Mouse (Mus musculus): ENCODE measurements around the gene Apoa2. TPM values are rescaled to one million over a fixed set of nuclear protein-coding genes. Genes with fewer than 3 reads are reported as not detected.

The Apoa2 gene
- total RNA-seq (2021) (10 to 100 TPM in 1 of 2 experiments, 1 to 10 TPM in 1; 4.5 to 48.6 TPM), polyA plus RNA-seq (2012; rRNA removed) (7.8 TPM in 1 of 2 replicates, not detected in the other)
- long read RNA-seq, partial matches to known transcripts: 0 of 2 reads
- long read RNA-seq, other reads (novel, unspliced or antisense): 2 of 2 reads

DNA sequence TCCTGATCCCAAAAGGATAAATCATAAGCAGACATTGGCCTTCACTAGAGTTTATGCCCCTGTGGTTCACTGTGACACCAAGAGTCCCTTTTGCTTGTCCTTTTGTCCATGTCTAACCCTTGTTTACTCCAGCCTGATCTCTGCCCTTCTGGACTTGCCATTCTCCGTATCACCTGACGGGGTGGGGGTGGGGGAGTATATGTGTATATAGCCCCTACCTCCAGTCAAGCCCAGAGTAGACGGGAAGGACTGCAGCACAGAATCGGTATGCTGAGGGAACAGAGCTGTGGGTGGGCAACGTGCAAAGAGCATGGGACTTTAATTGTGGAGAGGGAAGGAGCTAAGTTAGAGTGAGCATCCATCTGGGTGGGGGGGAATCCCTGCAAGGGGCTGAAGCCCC lies at the start of gene Apoa2:
Apoa2 (plus strand) TSS at position 198 of the 400 bp plus-strand sequence.
- no peak for DNase-seq

DNA sequence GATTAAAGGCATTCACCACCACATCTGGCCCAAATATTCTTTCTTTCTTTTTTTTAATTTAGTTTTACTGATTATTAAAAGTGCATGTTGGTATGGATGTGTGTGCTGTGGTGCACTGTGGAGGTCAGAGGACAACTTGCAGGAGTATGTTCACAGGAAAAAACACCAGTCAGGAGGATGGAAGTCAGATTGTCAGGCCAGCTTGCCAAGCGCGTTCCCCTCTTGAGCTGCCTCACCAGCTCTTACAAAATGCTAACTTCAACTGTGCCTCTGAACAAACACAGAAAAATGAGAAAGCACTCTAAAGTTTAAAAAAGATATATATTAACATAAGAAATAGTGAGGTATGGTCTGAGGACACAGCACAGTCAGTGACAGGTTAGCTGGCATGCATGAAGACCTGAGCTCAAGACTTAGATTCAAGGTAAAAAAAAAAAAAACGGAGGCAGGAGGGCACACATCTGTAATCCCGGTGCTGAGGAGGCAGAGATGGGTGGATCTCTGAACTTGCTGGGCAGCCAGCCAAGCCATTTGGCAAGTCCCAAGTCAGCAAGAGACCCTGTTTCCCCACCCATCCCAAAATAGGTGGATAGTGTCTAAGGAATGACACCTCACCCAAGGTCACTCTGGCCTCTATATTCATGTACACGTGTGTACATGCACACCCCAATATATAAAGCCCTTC lies 45.2 kb upstream of the Apoa2 start:
- DNase-seq: no peak

DNA sequence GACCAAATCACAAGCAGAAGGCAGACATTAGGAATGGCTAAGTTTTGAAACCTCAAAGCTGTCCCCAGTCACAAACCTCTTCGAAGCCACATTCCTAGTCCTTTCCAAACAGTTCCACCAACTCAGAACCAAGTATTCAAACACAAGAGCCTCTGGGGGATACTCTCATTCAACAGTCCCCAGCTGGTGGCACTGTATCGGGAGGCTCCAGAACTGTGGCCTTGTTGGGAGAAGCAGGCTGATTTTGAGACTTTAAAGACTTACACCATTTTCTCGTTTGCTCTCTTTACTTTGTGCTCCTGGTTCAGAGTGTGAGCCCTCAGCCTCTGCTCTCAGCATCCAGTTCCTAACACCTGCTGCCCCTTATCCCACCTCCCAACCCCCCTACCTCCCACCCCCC lies 41.8 kb upstream of the Apoa2 start:
- no peak for DNase-seq

DNA sequence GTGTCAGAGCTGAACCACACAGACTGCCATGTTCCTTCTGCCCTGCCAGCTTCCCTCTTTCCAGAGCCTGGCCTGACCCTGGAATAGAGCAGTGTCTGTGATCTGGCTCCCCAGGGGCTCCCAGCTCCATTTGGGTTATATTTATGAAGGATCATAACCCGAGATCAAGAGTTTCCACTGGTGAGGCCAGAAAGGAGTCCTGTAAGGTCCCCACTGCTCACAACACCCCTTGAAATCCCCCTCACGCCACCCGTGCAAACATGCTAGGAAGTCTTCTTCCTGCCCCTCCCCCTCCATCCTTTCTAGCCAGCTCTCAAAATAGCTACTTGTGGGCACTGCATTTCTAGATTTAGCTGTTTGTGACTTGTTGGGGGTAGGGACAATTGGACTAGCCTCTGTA lies 41.2 kb upstream of the Apoa2 start:
- peak; percentile 27 for DNase-seq

DNA sequence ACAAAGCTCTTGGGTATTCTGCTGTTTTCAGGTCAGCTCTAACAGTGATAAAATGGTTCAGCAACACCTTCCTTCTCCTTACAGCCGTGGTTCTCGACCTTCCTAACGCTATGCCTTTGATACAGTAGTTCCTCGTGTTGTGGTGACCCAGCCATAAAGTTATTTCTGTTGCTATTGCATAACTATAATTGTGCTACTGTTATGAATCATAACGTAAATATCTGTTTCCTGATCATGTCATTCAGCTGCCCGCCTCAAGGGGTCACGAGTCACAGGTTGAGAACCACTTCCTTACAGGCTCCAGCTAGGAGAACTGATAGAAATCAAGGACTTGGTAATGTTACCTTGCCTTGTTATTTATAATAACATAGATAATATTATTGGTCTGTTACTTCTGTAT lies 40.5 kb upstream of the Apoa2 start:
- peak; percentile 60 for DNase-seq

DNA sequence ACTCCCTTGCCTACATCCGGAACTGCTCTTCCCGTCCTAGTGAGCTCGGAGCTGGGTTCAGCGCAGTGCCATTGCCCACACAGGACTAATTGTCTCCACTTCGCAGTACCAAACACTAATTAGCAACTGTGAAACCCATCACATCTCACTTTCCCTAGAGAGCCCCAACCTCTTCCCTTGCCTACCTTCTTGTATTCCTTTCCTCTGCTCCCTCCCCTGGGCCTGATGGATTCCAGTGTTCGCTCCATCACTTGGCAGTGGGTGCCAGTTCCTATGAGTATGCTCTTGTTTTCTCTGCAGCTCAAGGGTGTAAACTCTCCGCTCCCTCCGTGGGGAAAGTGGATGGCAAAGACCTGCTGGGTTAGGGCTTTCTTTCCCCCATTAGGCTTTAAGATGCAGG lies 39.2 kb upstream of the Apoa2 start:
- DNase-seq: no peak

DNA sequence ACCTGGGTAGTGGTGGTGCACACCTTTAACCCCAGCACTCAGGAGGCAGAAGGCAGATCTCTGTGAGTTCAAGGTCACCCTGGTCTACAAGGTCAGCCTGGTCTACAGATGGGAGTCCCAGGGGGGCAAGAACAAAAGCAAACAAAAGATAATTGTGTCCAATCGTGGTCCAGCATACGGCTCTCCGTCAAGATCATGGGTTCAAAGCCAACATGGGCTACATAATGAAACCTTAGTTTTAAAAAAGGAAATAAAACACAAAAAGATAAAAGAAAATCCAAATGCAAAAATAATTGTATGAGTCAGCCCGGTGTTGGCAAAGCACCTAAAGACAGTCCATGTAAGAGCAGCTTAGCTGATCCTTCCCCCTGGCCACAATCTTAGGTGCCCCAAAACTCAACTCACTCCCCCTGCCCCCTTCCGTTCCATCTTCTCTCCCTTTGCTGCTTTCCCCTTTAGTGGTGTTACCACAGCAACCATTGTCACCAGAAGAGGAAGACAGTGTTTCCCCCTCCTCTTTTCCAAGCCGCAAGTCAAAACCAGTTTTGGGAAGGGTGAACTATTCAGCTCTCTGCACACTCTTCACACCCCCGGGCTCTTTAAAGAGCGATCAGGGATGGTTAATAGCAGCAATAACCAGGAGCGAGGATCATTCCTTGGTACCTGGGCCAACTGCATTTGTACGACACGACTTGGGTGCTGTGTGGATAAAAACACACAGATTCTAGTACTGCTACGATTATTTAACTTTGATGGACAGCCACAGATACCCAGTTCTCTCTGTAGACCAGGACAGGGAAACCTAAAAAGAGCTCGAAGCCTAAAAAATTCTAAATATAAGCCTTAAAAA lies 36.8 kb upstream of the Apoa2 start:
- DNase-seq: no peak

DNA sequence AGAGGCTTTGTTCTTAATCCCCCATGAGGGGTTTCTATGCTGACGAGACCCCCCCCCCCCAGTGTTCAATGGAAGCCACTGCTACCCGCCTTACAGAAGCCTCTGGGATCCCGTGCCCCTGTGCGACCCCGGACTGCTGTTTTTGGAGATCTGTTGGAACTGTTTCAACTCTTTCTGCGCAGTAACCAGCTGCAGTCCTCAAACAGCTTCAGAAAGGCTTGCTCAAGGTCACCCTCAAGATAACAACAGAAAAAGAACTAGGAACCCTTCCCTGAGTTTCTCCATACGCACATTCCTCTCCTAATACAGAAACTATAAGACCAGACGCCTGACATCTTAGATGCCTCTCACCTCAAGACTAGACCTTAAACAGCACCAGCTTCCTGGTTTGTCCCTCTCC lies 35.8 kb upstream of the Apoa2 start:
- peak; percentile 38 for DNase-seq

DNA sequence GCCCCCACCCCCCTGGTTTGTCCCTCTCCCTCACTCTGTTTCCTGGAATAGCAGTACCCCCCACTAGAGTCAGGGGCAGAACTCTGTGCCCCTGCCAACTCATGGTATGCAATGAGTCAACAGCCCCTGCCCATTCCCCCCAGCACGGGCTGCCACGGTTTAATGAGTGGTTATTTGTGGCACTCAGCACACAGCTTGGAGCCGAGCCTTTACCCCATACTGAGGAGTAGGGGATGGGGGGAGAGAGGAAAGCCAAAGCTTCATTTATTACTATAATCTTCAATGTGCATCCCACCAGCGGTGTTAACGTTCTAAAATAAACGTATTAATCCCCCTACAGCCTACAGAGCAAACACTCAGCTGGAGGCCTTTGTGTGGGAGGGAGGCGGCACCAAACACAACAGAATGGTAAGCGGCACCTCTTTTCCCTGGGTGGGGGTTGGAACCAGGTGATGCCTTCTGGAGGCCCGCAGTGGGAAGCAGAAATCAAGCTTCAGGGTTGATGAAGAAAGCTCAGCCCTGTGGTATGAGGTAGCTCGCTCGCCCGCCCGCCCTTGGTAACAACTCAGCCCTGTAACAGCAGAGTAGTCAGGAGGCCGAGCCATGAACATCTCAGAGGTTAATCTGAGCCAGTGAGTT lies 35.3 kb upstream of the Apoa2 start:
- DNase-seq: peak; percentile 28

DNA sequence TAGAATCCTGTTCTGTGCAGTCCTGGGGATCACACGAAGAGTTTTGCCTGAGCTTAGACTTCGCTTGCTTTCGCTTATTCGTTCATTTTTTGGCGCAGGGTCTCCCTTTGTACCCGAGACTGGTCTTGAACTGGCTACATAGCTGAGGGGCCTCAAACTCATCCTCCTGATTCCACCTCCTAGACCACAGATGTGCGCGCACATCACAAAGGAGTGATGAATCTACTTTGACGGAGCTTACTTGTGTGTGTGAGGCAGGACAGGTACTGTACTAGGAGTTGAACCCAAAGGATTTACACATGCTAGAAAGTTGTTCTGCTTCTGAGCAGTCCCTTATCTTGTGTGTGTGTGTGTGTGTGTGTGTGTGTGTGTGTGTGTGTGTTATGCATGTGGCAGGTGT lies 34.0 kb upstream of the Apoa2 start:
- no peak for DNase-seq

DNA sequence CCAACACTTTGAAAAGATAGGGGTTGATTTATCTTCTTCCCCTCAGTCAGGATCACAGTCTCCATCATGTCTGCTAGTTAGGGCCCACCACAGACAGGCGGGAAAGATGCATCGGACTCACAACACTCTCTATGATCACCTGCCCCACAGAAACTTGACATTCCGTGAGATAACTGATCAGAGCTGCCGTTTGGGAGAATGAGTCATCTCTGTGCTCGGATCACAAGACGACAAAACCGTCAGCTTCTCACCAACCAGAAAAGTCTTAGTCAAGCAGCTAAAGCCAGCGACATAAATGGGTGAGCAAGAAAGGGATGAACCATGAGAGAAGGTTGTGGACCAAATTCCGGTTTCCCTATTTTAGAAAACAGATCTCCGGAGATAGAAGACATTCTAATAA lies 32.6 kb upstream of the Apoa2 start:
- peak; percentile 30 for DNase-seq

DNA sequence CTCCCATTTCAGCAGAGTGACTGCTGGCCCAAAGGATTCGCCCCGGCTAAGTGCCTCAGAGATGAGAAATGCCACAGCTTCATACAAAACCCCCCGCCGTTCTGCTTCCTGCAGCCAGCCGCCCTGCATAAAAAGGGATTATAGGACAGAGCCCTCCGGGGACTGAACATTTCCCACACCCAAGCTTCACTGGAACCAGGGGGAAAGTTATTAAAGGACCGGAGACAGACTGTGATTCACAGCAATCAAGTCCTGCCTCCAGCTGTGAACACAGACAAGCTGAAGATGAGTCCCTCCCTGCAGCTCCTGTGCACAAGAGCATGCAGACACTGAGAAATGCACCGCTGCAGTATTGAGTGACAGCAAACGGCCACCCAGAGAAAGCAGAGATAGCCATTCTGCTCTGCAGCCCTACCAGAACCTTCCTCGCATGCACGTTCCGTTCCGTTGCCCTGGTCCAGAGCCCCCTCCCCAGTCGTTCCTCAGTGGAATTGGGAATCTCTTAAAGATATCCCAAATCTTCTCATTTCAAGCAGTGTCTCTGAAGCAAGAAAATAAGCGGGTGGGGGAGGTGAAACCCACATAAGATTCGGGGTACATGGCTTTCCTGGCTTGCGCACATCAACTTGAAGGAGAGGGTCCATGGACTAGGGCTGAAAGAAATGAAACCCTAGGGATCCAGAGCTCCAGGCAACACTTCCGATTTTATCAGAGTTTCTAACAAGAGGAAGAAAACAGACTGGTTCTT lies 31.6 kb upstream of the Apoa2 start:
- peak; percentile 41 for DNase-seq

DNA sequence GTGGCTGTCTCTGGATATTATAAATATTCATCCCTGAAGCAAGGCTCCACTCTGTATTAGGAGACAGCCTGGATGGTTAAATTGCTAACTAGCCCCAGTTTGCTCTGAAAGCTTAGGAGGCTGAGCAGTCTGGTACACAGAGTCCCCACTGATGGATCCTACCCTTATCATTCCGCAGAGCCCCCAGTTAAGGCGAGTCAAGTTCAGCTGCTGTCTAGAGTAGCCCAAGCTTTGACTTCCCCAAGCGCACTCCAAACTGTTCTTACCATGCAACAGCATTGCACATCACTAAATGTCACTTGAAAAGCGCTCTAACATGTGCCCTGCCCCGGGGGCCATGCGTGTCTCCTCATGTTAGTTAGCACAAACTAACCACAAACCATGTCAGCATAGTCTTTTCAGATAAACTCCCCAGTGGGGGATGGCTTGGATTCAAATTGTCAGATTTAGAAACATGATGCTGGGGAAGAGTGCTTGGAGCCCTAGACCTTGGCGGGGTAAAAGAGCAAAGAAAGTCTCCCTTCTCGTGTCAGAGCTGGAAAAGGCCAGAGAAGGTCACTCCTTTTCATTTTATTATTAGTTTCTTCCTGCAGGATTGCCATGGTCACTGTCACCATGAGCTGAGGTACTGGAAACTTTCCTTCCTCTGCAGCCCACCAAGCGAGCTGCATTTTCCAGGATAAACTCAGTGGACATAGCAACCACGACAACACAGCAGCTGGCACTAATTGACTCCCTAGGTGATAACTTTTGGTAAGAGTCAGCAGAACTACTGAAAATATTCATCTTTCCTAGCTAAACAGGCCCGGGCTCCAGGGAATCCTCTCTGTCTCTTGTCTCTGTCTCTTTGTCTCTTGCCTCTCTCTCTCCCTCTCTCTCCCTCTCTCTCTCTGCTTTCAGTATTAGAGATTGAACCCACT lies 30.7 kb upstream of the Apoa2 start:
- no peak for DNase-seq

DNA sequence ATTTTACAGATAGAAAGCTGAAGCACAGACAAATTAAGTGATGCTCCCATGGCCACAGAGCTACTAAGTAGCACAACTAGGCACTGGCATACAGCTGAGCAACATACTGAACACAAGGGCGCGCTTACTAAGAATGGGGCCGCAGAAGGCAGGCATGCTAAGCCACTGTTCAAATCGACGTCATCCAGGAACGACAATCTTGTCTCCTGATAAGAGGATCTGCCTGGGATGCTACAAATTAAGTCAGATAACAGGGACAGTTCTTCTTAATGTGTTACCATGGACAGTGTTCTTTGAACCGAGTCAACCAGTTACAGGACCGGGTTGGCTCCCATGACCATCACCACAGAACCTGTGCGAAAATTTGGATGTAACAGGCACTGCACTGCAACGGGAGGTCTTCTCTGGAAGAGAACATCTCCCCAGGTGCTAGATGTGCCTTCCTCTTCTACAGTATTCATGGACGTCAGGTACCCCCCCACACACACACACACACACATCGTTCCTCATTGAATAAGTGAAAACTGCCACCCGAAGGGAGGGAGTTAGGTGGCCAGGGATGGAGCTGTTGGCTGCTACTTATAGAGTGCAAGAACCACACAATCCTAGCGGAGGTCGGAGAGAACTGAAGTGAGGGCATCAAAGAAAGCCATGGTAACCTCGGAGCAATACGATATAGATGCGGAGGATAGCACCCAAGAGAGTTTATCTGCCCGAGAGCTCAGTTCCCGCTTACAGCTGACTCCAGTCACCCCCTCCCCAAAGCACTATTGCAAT lies 29.6 kb upstream of the Apoa2 start:
- peak; percentile 23 for DNase-seq

DNA sequence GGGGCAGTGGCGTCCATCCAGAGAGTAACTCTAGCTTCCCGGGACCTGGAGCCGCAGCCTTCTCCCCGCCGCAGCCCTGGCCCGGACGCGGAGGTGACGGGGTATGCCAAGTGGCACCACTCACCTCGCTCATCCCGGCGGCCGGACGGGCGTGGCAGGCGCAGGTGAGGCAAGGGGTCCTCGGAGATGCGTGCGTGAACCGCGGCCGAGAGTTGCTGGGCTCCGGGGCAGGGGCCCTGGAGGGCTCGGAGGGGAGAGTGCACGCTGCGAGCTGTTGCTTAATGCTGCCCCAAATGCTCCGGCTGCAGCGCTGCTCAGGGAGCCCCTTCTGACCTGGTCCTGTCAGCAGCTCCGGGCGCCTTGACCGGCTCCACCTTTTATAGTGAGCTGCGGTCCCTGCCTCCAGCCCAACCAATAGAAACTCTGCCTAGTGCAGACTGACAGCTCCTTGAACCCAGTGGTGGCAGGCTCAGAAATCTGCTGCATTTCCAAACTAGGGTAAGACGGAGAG lies 28.9 kb upstream of the Apoa2 start, which contains the start of gene Pcp4l1:
Pcp4l1 (minus strand) TSS at position 382 of the 511 bp plus-strand sequence.
- peak; percentile 77 for DNase-seq

DNA sequence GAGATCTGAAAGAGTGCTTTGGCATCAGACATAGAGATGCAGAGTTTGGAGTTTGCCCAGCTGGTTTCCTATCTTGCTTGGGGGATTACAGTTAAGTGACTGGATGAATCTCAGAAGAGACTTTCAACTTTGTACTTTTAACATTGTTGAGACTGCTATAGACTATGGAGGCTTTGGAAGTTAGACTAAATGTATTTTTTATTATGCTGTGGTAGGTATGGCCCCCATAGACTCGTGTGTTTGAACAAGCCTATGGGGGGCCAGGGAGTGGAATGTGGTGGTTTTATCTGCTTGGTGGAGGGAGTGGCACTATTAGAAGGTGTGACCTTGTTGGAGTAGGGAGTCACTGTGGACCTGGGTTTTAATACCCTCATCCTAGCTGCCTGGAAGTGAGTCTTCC lies 25.3 kb upstream of the Apoa2 start:
- no peak for DNase-seq

DNA sequence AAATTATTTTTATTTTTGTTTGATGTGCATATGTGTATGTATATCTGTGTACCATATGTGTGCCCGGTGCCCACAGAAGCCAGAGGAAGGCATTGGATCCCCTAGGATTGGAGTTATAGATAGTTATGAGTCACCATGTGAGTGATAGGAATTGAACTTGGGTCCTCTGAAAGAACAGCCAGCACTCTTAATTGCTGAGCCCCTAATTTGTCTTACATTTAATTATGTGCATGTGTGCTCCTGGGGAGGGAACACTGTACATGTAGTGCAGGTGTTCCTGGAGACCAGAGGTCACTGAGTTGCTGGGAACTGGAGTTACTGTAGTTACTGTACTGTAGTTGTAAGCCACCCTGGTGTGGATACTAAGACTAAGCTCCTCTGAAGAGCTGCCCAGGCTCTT lies 24.1 kb upstream of the Apoa2 start:
- DNase-seq: no peak

DNA sequence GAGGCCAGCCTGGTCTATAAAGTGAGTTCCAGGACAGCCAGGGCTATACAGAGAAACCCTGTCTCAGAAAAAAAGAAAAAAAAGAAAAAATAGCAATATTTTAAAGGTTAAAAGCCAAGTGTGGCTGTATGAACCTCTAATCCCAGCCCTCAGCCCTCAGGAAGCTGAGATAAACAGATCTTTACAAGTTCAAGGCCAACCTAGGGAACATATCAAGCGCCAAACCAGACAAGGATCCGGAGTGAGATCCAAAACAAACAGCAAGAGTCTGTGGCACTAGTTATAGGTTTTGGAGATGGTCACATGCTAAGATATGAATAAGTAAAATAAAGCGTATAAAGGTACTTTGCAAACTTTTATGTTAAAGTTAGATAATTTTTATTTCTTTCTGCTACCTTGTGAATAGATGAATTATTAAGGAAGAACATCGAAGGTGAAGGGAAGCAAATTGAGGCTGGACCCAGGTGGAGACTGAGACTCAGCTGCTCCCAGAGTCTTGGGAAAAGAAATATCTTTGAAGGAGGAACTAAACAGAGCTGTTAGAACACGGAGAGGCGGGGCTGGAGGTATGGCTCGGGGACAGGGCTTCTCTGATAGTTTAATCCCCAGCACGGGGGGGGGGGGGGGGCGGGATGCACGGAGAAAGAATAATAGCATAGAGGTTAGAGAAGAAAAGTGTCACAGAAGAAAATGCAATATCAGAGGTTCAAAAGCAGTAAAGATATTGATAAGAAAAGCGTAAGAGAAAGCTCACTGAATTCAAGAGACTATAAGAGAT lies 21.2 kb upstream of the Apoa2 start:
- DNase-seq: no peak

DNA sequence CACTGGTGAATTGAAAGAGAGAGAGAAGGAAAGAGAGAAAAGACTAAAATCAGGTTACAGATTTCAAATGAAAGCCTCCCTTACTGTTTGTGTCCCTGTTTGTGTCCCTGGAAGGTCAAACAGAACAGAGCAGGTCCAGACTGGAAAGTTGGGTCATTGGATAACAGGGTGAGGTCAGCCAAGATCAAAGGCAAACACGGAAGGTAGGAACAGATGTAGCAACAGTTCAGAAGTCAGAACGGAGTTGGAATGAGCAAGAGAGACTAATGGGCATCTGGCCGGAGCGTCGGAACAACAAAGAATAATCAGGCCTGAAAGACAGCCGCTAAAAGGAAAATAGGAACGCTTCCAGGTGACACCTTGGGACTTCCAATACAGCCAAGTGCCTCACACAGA lies 20.6 kb upstream of the Apoa2 start:
- DNase-seq: no peak

All from adrenal gland, adult 2 months (tissue).